Mouse (Mus musculus) embryonic fibroblast, embryonic 13.5 days (primary cell): ENCODE measurements around the gene Dagla. TPM values are rescaled to one million over a fixed set of nuclear protein-coding genes. Genes with fewer than 3 reads are reported as not detected.

Experiments
- H3K27ac ChIP-seq: 2 replicates; pipeline ENCODE4 v1.5.1; 2012; ENCODE audit warnings: low read length, control low read depth, inconsistent platforms; ENCODE audit not compliant: insufficient read depth
- H3K4me1 ChIP-seq: 2 replicates; pipeline ENCODE4 v1.6.1; 2011; ENCODE audit warnings: low read length; ENCODE audit not compliant: control insufficient read depth, insufficient read depth
- H3K4me3 ChIP-seq: 2 replicates; pipeline ENCODE4 v1.5.1; 2011; ENCODE audit warnings: mild to moderate bottlenecking, control low read depth, low read length; ENCODE audit not compliant: insufficient read depth
- CTCF ChIP-seq: IDR thresholded peaks from 2 replicates; pipeline ENCODE4 v1.5.1; 2011; ENCODE audit warnings: mild to moderate bottlenecking, control low read depth, low read length, moderate library complexity, borderline replicate concordance; ENCODE audit not compliant: insufficient read depth
- POLR2A ChIP-seq: IDR thresholded peaks from 2 replicates; pipeline ENCODE4 v1.6.1; 2011; ENCODE audit warnings: low read depth, mild to moderate bottlenecking, control low read depth, low read length, moderate library complexity
- polyA plus RNA-seq: library from polyadenylated mRNA; stranded (reverse); fragments of >200 nt; gene quantifications from 2 replicates; pipeline ENCODE4 v1.2.4, GENCODE M21; 2011; ENCODE audit warnings: low read depth; ENCODE audit not compliant: missing spikeins, insufficient read length

The Dagla gene
- polyA plus RNA-seq, 1 experiment, result 5.8 TPM

DNA sequence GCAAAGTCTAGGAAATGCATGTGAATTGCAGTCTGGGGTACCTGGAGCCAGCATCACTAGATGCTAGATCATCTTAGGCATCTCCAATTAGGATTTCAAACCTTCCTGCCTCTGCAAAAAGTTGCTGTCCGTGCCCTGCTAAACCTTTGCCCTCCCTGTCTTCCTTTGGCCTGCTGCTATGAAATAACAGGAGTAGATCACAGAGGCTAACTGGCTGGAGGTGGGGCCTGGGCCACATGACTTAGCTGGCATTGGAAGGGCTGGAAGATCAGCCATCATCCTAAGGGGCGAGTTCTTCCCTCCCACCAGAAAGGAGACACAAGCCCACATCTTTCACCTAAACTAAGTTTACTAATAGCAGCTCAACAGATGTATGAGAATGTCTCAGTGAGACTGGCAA lies 4.3 kb upstream of the Dagla start:
- Histone ChIP-seq H3K27ac (no peak overlapping the region), H3K4me3 (no peak overlapping the region), H3K4me1 (peaks cover 9% of the 10 kb centered on the region)
- no peak for TF ChIP-seq CTCF
- no peak for TF ChIP-seq POLR2A

DNA sequence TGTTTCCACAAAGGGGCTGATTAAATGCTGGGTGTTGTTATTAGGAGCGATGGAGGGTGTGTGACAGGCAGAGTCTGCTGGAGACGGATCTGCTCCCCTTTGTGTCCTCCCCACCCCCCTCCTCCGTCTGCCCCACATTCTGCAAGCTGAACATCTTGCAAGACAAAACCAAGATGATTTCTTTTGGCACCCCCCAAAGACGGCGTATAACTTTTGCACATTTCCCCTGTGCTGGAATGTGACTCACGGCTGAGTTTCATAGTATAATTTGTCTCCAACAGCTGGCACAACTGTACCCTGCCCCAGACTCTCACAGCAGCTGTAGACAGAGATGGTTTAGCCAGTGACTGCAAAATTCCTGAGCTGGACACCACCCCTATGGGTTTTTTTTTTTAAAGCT lies 3.3 kb upstream of the Dagla start:
- TF ChIP-seq POLR2A (no peak), CTCF (no peak)
- peaks cover 16% of the 10 kb centered on the region for H3K4me1 ChIP-seq
- H3K27ac ChIP-seq, result no peak overlapping the region
- H3K4me3 ChIP-seq, result no peak overlapping the region

DNA sequence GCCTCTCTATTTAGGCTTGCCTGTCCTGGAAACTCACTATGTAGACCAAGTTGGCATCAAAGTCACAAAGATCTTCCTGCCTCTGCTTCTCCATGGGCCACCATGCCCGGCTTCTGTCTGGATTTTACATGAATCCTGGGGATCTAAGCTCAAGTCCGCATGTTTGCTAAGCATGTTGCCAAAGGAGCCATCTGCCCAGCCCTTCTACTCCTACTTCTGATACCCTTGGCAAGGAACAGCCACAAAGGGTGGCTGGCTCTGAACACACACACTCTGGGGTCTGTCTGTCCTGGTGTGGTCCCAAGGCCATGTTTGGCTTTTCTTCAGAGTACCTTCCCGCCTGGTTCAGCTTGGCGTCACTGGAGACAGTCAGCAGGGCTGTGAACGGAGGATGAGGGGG lies 2.7 kb upstream of the Dagla start:
- Histone ChIP-seq H3K27ac (no peak overlapping the region), H3K4me3 (no peak overlapping the region), H3K4me1 (peaks cover 19% of the 10 kb centered on the region)
- TF ChIP-seq CTCF (no peak), POLR2A (no peak)

GRCm38 (mm10) chr19:10306521-10307243 lies 2.0 kb upstream of the Dagla start:
- TF ChIP-seq CTCF (no peak), POLR2A (no peak)
- Histone ChIP-seq H3K27ac (no peak overlapping the region), H3K4me1 (peaks cover 22% of the 10 kb centered on the region)

DNA sequence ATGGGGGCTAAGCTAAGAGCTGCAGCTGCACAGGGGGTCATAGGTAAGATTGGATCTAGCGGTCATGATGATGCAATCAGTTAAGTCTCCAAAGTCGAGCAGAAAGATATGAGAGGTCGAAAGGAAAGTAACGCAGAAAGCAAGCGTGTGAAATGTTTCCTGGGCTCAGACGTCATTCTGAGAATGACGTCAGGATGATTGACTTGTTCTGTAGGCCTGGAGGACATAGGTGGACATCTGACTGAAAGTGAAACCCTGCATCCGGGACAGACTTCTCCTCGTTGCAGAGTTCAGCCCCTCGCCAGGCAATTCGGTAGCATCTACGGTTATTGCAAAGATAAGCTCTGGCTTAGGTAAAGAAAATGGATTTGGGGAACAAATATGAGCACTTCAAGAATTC lies 963 bp upstream of the Dagla start:
- no peak for TF ChIP-seq POLR2A
- no peak for TF ChIP-seq CTCF
- Histone ChIP-seq H3K4me3 (no peak overlapping the region), H3K27ac (no peak overlapping the region), H3K4me1 (peaks cover 27% of the 10 kb centered on the region)

More at GRCm38 (mm10) chr19:10306521-10307243, 2.0 kb upstream of the Dagla start:
- no peak overlapping the region for H3K4me3 ChIP-seq

DNA sequence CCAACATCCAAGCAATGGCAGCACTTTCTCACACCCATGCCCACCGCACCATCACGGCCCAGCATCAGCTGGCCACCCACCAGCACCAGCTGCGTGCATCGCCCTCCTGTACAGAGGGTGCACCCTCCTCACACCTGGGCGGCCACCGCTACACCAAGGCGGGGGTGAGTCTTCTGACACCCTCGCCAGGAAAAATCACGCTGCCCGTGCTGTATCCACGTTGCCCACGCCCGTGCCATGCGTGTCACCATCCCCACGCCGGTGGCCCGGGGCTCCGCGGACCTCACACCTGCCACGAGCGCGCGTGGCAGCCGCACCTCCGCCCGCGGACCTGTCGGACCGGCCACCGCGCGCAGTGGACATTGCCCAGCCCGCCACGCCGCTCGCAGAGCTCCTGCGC lies 282 bp downstream of the Dagla start:
- Histone ChIP-seq H3K27ac (no peak overlapping the region), H3K4me3 (peak overlapping the region; percentile 44), H3K4me1 (peaks cover 27% of the 10 kb centered on the region)
- TF ChIP-seq POLR2A (no peak), CTCF (no peak)

DNA sequence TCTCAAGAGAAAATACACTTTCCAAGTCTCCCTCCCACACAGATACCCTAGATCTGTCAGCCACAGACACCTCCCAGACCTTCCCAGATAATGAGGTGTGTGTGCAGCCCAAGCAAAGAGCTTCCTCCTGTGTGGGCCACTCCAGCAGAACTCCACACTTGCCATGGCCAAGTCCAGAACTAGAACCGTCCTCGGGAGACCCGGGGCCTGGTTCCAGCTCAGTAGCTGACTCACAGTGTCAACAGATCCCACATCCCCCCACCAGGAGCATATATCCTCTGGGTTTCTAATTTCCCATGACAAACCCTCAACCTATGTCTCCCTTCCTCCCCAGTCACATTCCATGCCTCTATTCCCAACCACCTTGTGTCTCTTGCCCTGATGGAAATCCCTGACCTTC lies 1.8 kb downstream of the Dagla start:
- Histone ChIP-seq H3K4me1 (peaks cover 24% of the 10 kb centered on the region), H3K27ac (no peak overlapping the region), H3K4me3 (no peak overlapping the region)
- TF ChIP-seq CTCF (no peak), POLR2A (no peak)

- H3K4me3 ChIP-seq, result no peak overlapping the region
- H3K27ac ChIP-seq, result no peak overlapping the region
- H3K4me1 ChIP-seq, result peaks cover 24% of the 10 kb centered on the region
- TF ChIP-seq CTCF (no peak), POLR2A (no peak)
Observed at GRCm38 (mm10) chr19:10301866-10302356, 2.8 kb downstream of the Dagla start.

- H3K27ac ChIP-seq, result no peak overlapping the region
- TF ChIP-seq POLR2A (no peak), CTCF (no peak)
- H3K4me3 ChIP-seq, result no peak overlapping the region
- H3K4me1 ChIP-seq, result peaks cover 26% of the 10 kb centered on the region
Observed at GRCm38 (mm10) chr19:10301263-10301662, 3.4 kb downstream of the Dagla start.

DNA sequence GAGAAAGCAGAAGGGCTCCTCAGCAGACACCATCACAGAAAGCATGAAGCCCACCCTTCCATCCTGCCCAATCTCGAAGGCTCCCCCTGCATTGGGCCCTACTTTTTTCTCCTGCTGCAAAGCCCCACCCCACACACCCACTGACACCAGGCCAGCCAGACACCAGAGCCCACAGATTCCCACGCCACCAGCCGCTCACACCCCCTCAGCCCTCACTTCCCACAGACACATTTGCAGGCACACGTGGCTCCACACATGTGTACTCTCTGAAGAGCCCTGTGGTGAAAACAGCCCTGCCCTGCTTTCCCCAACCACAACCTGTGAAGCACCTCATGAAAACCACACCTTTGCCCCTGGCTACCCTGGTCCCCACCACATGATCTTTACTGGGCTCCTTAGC lies 3.9 kb downstream of the Dagla start:
- H3K4me3 ChIP-seq, result no peak overlapping the region
- peaks cover 30% of the 10 kb centered on the region for H3K4me1 ChIP-seq
- TF ChIP-seq CTCF, result no peak
- no peak for TF ChIP-seq POLR2A
- no peak overlapping the region for H3K27ac ChIP-seq
